Mouse (Mus musculus) hindbrain, embryonic 16.5 days (tissue): ENCODE data around the gene Cntfr. TPM values are rescaled to one million over a fixed set of nuclear protein-coding genes. Genes with fewer than 3 reads are reported as not detected.

Source experiments
- ATAC-seq: fragments of 200-750 bp; cut with Nextera tagmentation; 2 replicates; pipeline ENCODE4 v1.8.0; 2017; ENCODE audit warnings: moderate TSS enrichment, moderate library complexity
- H3K27ac ChIP-seq: fragments of 300-500 bp; sonication (generic); 2 replicates; pipeline ENCODE4 v1.5.1; 2014; ENCODE audit warnings: low read depth, mild to moderate bottlenecking, control low read depth, low read length, moderate library complexity
- H3K27me3 ChIP-seq: fragments of 300-500 bp; sonication (generic); replicated peaks from 2 replicates; pipeline ENCODE4 v1.6.1; 2014; ENCODE audit warnings: low read length; ENCODE audit not compliant: control insufficient read depth, insufficient read depth
- H3K36me3 ChIP-seq: fragments of 300-500 bp; sonication (generic); 2 replicates; pipeline ENCODE4 v1.6.1; 2014; ENCODE audit warnings: mild to moderate bottlenecking, low read length, moderate library complexity, mixed read lengths; ENCODE audit not compliant: control insufficient read depth, insufficient read depth
- H3K4me1 ChIP-seq: fragments of 300-500 bp; sonication (generic); 2 replicates; pipeline ENCODE4 v1.6.1; 2014; ENCODE audit warnings: low read depth, low read length; ENCODE audit not compliant: control insufficient read depth, insufficient read depth
- H3K4me2 ChIP-seq: fragments of 300-500 bp; sonication (generic); 2 replicates; pipeline ENCODE4 v1.6.1; 2014; ENCODE audit warnings: mild to moderate bottlenecking, low read length, control low read depth, moderate library complexity
- H3K4me3 ChIP-seq: fragments of 300-500 bp; sonication (generic); 2 replicates; pipeline ENCODE4 v1.5.1; 2014; ENCODE audit warnings: mild to moderate bottlenecking, low read length, control low read depth, moderate library complexity
- H3K9ac ChIP-seq: fragments of 300-500 bp; sonication (generic); 2 replicates; pipeline ENCODE4 v1.6.1; 2014; ENCODE audit warnings: low read depth, mild to moderate bottlenecking, control low read depth, low read length, moderate library complexity
- H3K9me3 ChIP-seq: fragments of 300-500 bp; sonication (generic); 2 replicates; pipeline ENCODE4 v1.6.1; 2014; ENCODE audit warnings: mild to moderate bottlenecking, low read length, moderate library complexity; ENCODE audit not compliant: control insufficient read depth
- WGBS: fragments of 180-500 bp; shearing (Covaris S2); extraction: QIAGEN DNeasy Blood & Tissue Kit; methylation state at CpG from one replicate; pipeline ENCODE4 v1.1.7; 2014; 5-methylcytosine and 5-hydroxymethylcytosine counted together
- polyA plus RNA-seq: library from polyadenylated mRNA; unstranded; fragments of >200 nt; fragmentation: Nextera tagmentation; extraction: Ambion mirVana; gene quantifications from 2 replicates; pipeline ENCODE4 v1.2.1, GENCODE M21; 2015

Gene Cntfr
- polyA plus RNA-seq, 1 experiment from 2014 or later = 22.5 TPM

- Histone ChIP-seq H3K4me2 (no peak overlapping the region), H3K9me3 (no peaks in the 10 kb centered on the region), H3K27ac (no peak overlapping the region), H3K27me3 (no peaks in the 10 kb centered on the region), H3K4me3 (no peak overlapping the region), H3K4me1 (peaks cover 24% of the 10 kb centered on the region), H3K36me3 (no peaks in the 10 kb centered on the region), H3K9ac (no peak overlapping the region; the same call in 1 of the 2 replicates)
- no peak for ATAC-seq
- WGBS = 31% methylated on average over 9 of the region's 9 CpGs
Measured at GRCm38 (mm10) chr4:41663614-41664013, 33.3 kb downstream of the Cntfr start.

- WGBS = 50% methylated on average over 11 of the region's 11 CpGs
Measured at GRCm38 (mm10) chr4:41662723-41663122, 34.2 kb downstream of the Cntfr start.

DNA sequence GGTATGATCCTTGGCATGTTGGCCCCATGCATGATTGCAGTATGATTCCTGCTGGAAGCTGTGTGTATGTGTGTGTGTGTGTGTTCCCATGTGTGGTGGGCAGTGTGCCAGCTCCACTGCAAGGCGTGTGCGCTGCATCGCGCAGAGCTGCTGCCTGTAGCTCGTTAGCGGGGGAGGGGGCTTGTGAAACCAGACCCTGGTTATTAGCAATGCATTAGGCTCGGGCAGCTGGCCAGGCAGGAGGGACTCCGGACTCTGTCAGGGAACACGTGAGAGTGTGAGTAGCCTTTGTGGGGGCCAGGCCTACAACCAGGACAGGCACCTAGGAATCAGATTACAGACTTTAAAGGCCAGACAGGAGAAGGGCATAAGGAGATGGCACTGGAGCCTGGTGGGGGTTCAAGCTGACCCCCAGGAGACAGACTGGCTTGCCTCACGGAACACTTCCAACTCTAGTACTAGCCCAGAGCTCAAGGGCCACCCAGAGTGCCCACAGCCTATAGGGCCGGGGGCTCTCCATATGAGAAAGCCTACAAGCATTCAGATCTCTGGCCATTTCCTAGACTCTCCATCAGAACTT is 35.9 kb downstream of the Cntfr start:
- peak; percentile 6; the same call in 1 of the 2 replicates for ATAC-seq
- H3K4me3 ChIP-seq = no peak overlapping the region

More at GRCm38 (mm10) chr4:41662723-41663122, 34.2 kb downstream of the Cntfr start:
- H3K4me1 ChIP-seq = peaks cover 24% of the 10 kb centered on the region
- no peaks in the 10 kb centered on the region for H3K36me3 ChIP-seq
- ATAC-seq = no peak
- no peak overlapping the region for H3K27ac ChIP-seq
- no peak overlapping the region for H3K4me2 ChIP-seq
- H3K4me3 ChIP-seq = no peak overlapping the region
- no peaks in the 10 kb centered on the region for H3K9me3 ChIP-seq
- no peaks in the 10 kb centered on the region for H3K27me3 ChIP-seq
- no peak overlapping the region for H3K9ac ChIP-seq

GRCm38 (mm10) chr4:41659556-41659955 is 37.3 kb downstream of the Cntfr start:
- Histone ChIP-seq H3K27me3 (no peaks in the 10 kb centered on the region), H3K4me2 (no peak overlapping the region), H3K4me3 (no peak overlapping the region), H3K4me1 (peaks cover 16% of the 10 kb centered on the region), H3K9me3 (no peaks in the 10 kb centered on the region), H3K9ac (no peak overlapping the region), H3K36me3 (no peaks in the 10 kb centered on the region), H3K27ac (no peak overlapping the region)
- ATAC-seq = no peak
- WGBS = 55% methylated on average over 12 of the region's 13 CpGs

More for the DNA sequence above, 35.9 kb downstream of the Cntfr start:
- Histone ChIP-seq H3K27me3 (no peaks in the 10 kb centered on the region), H3K27ac (no peak overlapping the region), H3K36me3 (no peaks in the 10 kb centered on the region), H3K4me2 (no peak overlapping the region), H3K9me3 (no peaks in the 10 kb centered on the region), H3K9ac (no peak overlapping the region), H3K4me1 (peaks cover 24% of the 10 kb centered on the region)
- 19% methylated on average over 11 of the region's 11 CpGs for WGBS

DNA sequence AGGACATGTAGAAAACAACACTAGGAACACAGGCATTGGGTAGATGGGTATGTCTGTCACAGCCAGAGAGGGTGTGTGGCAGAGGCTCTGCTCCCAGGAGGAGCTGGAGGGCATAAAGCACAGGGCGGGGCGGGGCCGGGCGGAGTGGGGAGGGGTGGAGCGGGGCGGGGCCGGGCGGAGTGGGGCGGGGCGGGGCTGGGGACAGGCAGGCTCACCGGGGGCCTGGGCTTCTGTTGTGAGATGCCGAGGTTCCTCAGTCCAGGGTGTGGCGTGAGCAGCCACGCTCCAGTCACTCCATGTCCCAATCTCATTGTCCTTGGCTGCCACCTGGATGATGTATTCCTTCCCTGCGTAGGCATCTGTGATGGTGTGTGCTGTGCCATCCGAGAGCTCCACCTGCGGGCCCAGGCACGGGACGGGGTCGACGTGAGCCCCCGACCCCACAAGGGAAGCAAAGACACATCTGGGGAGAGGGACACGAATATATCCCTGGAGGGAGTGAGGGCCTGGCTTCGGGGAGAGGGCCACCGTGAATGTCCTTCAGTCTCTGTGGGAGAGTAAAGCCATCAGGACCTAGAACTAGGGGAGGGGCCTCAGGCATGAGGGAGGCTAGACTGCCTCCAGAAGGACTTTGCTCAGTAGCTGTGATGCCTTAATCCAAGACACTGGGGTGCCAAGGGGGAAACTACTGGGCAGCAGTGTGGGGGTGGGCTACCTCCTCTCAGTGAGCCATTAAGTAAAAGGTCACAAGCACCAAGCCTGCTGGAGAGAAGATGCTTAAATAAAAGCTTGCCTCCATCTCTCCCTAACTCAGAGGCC is 38.1 kb downstream of the Cntfr start:
- Histone ChIP-seq H3K9me3 (no peaks in the 10 kb centered on the region), H3K9ac (no peak overlapping the region), H3K27ac (no peak overlapping the region), H3K4me1 (peaks cover 15% of the 10 kb centered on the region), H3K4me2 (no peak overlapping the region), H3K4me3 (no peak overlapping the region), H3K27me3 (no peaks in the 10 kb centered on the region), H3K36me3 (no peaks in the 10 kb centered on the region)
- WGBS = 37% methylated on average over 13 of the region's 25 CpGs
- no peak for ATAC-seq

DNA sequence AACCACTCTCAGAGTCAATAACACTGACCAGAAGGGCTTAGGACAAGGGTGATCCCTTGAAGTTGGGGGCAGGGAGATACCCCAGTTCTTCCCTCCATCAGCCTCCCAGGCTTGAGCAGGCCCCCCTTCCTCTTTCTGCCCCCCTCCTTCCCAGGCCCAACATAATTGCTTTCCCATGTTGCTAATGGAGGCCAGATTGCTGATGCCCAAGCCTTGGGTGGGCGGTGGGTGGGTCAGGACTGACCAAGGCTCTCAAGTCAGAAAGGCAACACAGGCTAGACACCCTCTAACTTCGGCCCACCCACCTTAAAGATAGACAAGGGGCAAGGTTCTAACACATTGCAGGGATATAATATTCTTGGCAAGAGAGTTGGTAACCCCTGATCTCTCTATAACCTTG is 41.4 kb downstream of the Cntfr start:
- 92% methylated on average over 2 of the region's 2 CpGs for WGBS
- no peak for ATAC-seq

GRCm38 (mm10) chr4:41654217-41654616 is 42.7 kb downstream of the Cntfr start:
- ATAC-seq = peak; percentile 48
- H3K4me2 ChIP-seq = no peak overlapping the region
- H3K4me1 ChIP-seq = 0 out of 2 replicates have a peak, but pooled peaks cover 3% of the 10 kb centered on the region
- H3K27me3 ChIP-seq = no peaks in the 10 kb centered on the region
- H3K4me3 ChIP-seq = no peak overlapping the region
- no peak overlapping the region for H3K27ac ChIP-seq
- H3K9me3 ChIP-seq = no peaks in the 10 kb centered on the region
- H3K9ac ChIP-seq = no peak overlapping the region
- no peaks in the 10 kb centered on the region for H3K36me3 ChIP-seq
- 10% methylated on average over 7 of the region's 7 CpGs for WGBS

More for the DNA sequence above, 41.4 kb downstream of the Cntfr start:
- Histone ChIP-seq H3K9me3 (no peaks in the 10 kb centered on the region), H3K4me1 (0 out of 2 replicates have a peak, but pooled peaks cover 3% of the 10 kb centered on the region), H3K27ac (no peak overlapping the region), H3K9ac (no peak overlapping the region), H3K27me3 (no peaks in the 10 kb centered on the region), H3K4me2 (no peak overlapping the region), H3K4me3 (no peak overlapping the region), H3K36me3 (no peaks in the 10 kb centered on the region)

- Histone ChIP-seq H3K4me2 (no peak overlapping the region), H3K4me3 (no peak overlapping the region), H3K27me3 (no peaks in the 10 kb centered on the region), H3K9me3 (no peaks in the 10 kb centered on the region), H3K9ac (no peak overlapping the region), H3K4me1 (0 out of 2 replicates have a peak, but pooled peaks cover under 1% of the 10 kb centered on the region), H3K27ac (no peak overlapping the region), H3K36me3 (no peaks in the 10 kb centered on the region)
- WGBS = 62% methylated on average over 6 of the region's 6 CpGs
- 0 out of 2 replicates have a peak, but pooled peaks have one; percentile 3 for ATAC-seq
Measured at GRCm38 (mm10) chr4:41653730-41654129, 43.2 kb downstream of the Cntfr start.

DNA sequence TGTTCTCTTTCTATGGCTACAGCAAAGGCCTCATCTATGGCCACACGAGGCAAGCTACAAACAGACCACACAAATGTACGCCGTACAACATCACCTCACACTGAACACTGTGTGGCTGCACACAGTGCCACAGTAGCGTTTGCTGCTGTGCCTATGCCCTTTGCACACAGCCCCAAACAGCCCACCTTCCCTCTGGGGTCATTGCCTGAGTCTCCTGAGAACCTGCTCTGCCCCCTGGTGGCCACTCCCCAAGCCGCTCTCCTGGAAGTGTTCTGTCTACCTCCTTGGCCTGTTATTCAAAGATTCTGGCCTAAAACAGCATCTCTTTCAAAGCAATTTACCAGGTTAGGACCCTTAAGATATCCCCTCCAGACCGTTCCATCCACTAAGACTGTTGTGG is 43.6 kb downstream of the Cntfr start:
- Histone ChIP-seq H3K9ac (no peak overlapping the region), H3K4me2 (no peak overlapping the region), H3K9me3 (no peaks in the 10 kb centered on the region), H3K36me3 (no peaks in the 10 kb centered on the region), H3K4me3 (no peak overlapping the region), H3K4me1 (no peaks in the 10 kb centered on the region), H3K27me3 (no peaks in the 10 kb centered on the region), H3K27ac (no peak overlapping the region)
- WGBS = 35% methylated on average over 6 of the region's 6 CpGs
- ATAC-seq = peak; percentile 46
